Mouse (Mus musculus): Measurements from ENCODE around the gene Trim42. TPM values are rescaled to one million over a fixed set of nuclear protein-coding genes. Genes with fewer than 3 reads are reported as not detected.

The Trim42 gene
- not detected for total RNA-seq (2021)
- long read RNA-seq, experiment 1: 0 reads
- long read RNA-seq, experiment 2: 0 reads

DNA sequence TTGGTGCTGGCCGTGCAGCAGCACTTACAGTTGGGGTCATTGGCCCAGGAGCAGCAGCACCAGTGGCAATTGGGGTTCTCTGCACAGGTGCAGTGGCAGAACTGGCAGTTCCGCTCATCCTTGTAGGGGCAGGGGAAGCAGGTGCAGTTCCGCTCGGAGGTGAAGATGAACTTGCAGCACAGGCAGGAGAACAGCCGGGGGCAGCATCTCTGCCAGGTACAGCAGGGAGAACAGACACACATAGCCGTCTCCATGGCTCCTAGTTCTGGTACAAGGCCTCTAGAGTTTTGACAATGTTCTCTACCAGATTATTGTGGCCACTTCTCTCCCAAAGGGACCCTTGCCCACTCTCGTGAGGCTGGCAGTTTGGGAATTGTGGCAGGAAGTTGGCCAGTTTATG is at the start of gene Trim42:
Trim42 (minus strand) TSS at position 368 of the 400 bp plus-strand sequence.
- intact Hi-C loops (cut with DNase I; ENCODE audit: low total_unique reads): no loop called here
- DNase-seq: no peak

DNA sequence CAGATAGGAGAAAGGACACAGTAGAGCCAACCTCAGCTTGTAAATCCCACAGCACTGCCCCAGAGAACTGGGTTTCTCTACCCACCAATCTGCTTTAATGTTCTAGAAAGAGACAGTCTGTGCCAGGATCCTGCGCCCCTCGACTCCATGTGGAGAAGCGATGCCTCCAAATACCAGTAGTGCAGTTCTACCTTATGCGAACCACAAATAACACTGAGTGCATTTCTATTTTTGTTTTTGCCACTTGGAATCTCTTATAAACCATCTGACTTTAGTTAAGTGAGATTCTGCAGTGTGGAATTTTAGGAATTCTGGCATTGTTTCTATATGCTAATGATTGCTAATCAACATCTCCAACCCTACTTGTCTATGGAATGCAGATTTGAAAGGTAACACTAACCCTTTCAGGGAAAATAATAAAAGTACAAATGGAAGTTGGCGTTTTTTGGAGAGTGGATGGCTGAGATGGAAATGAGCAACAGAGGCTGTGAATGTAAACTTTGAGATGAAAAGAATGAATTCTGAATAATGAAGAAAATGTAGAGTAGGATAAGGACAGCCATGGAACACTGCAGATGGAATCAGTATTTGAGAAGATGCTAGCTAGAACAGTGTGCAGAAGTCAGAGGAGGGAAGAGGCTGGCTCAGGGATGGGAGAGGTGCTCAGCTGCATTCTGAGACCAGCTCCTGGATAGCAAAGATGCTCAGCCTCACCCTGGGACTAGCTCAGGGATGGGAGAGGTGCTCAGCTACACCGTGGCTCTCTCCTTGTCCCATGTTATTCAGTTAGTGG is 45.3 kb upstream of the Trim42 start:
- intact Hi-C loops (cut with DNase I; ENCODE audit: low total_unique reads): no loop called here
- DNase-seq: no peak

DNA sequence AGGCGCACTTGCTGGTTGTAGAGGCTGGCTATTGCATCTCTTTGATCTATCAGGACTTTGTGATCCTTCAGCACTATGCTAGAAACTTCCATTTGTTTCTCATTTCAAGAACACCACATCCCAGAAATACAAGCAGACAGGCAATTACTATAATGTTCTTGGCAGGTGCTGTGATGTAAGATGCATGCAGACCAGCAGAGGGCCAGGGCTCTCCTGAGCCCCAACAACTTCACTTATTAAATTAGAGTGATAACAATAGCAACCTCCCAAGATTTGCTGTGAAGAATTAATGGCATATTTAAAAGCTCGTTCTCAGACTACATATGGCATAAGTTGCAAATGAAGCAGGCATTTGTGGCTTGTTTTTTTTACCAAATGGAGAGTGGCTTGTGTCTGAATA is 38.4 kb upstream of the Trim42 start:
- no peak for DNase-seq

DNA sequence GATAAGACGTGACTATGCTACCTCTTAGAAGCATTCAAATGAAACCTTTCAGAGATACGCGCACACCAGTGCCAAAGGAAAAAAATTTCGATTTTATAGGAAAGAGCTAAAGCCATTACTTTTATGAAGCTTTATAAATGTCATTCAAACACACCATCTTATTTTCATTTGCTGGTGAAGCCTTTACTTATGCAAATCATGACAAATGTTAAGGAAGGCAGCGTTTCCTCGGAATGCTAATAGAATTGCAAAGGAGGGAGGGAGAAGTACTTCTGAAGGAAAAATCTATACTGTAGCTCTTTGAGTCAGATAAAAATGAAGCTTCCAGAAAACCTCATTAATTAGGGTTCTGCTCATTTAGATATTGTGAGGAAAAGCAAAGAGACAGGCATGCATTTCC is 13.3 kb downstream of the Trim42 start:
- intact Hi-C loops (cut with DNase I; ENCODE audit: low total_unique reads): no loop called here
- no peak for DNase-seq

More for the DNA sequence above, 38.4 kb upstream of the Trim42 start:
- intact Hi-C loops (cut with DNase I; ENCODE audit: low total_unique reads): no loop called here

DNA sequence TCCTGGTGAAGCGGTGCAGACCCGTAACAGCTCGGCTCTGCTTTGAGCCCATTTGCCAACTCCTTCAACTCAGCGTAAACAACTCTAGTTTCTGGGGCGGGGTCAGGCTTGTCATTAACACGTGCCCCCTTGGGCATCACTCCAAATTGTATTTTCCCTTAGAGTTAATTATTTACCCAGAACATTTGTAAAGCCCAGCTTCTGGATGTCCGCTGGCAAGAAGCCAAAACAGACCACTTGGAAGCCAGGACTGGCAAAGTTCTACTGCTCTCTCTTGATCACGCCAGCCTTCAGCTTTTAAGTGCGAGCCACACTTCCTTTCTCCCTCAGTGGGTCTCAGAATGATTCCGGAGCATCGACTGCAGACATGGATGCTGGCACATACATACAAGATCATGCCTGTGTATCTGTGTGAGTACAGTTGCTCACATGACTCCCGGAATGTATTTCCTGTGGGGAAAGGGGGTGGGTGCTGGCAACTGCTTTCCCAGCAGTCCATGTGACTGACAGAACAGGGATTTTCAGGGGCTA is 24.9 kb downstream of the Trim42 start:
- intact Hi-C loops (cut with DNase I; ENCODE audit: low total_unique reads): no loop called here
- no peak for DNase-seq

DNA sequence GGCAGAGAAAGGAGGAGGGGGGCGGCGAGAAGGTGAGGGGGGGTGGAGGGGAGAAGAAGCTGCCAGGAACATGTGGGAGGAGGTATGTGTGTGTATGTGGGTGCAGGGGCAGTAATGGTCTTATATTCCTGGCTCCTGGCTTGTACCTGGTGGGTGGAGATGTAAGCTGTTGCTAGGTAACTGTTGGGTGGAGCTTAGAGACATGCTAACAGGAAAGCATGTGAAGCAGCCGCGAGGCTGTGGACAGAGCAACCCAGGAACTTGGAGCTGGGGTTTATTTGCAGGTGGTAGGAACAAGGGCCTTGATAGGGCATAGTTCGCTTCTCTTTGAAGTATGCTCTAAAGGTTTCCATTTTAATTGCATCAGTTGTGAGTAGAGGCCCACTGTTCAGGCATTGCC is 28.0 kb downstream of the Trim42 start:
- DNase-seq: no peak
- intact Hi-C loops (cut with DNase I; ENCODE audit: low total_unique reads): no loop called here

DNA sequence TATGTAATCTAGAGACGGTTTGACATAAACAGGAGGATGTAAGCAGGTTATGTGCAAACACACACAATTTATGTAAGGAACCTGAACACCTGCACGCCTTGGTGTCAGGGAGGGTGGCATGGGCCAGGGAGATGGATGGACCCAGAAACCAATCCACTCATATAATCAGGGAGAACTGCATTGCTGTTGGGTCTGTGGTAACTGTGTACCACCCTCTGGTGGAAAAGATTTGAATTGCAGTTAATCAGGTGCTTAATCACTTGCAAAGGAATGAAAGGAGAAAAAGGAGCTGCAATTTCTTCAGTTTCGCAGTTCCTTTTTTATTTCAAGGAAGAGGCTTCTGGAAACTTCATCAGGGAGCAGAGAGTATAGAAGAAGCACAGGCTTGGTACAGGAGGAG is 46.9 kb downstream of the Trim42 start:
- no peak for DNase-seq
- intact Hi-C loops (cut with DNase I; ENCODE audit: low total_unique reads): no loop called here

DNA sequence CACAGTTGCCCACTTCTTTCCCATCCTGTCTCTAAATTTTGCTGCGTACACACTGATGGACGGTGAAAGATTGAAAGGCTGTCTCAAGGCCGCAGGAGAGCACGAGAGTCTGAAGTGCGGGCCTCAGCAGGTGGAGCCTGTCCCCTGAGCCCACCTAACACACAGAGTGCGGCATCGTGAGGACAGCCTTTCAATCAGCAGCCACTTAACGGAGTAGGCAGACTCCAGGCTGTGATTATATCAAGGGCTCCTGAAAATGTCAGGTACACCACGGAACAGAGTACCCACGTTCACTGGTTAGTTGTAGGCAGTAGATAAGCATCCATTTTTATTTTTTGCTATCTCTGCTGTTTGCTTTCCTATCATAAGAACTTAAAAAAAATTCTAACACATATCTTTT is 47.6 kb downstream of the Trim42 start:
- intact Hi-C loops (cut with DNase I; ENCODE audit: low total_unique reads): no loop called here
- DNase-seq: no peak

DNA sequence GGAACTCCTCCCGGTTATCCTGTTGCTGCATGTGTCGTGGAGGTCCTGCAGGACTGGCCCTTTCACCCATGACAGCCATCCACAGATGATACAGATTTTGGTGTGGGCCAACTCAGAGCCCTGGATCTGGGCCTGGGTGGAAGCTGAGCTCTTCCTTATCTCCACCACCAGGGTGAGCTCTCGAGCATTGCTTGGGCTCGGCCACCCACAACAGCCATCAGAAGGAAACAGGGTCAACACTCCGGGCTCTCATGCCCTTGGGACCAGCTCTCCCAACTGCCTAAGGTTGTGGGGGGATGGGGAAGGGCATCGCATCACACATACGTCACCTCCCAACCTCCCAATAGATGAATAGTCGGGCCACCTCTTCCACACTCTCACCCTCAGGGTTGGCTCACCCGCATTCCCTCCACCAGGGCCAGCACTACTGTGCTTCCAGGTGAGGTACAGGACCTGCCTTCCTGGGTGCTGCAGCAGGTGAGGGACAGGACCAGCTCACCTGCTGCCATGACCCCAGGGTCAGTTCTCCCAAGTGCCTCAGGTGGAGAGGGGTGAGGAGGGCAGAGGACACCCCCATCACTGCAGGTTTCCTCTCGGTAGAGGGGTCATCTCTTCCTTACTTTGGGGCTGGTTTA is 54.2 kb downstream of the Trim42 start:
- intact Hi-C loops (cut with DNase I; ENCODE audit: low total_unique reads): no loop called here
- DNase-seq: no peak

DNA sequence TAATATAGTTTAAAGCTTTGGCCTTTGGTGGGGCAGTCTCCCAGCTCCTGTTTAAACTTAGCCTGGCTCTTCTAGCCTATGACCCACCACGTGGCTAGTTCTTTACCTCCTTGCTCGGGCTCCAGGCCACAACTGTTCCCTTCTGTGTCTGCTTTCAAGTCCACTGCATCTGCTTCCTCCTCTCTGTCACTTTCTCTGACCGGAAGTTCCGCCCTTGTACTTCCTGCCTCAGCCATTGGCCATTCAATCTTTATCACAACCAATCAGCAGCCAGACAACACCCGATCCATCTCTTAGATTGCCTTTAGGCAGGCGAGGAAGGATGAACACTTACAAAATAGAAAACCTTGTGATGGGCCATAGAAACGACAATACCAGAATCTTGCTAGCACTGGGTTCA is 58.1 kb downstream of the Trim42 start:
- intact Hi-C loops (cut with DNase I; ENCODE audit: low total_unique reads): no loop called here
- no peak for DNase-seq

DNA sequence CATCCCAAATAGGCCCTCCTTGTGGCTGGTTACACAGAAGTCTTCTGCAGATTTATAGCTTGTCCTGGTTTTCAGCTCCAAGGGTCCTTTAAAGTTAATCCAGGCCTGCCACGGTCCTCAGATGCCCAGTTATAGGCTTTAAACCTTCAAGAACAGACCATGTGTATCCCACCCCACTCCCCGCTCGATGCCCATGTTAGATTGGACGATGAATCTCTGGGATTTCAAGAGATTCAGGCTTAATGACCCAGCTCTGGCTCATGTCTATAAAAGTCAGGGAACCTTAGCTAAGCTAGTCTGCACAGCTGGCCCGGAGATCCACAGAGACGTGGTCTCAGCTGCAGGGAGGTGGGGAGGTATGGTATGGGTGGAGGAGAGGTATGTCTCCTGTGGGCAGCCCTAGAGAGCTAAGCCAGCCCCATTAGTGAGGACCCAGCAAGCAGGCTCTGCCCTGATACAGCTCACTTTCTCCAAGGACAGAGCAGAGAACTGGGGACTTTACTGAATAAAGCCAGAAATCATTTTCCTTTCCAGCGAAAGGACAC is 60.2 kb downstream of the Trim42 start:
- DNase-seq: no peak
- intact Hi-C loops (cut with DNase I; ENCODE audit: low total_unique reads): no loop called here

DNA sequence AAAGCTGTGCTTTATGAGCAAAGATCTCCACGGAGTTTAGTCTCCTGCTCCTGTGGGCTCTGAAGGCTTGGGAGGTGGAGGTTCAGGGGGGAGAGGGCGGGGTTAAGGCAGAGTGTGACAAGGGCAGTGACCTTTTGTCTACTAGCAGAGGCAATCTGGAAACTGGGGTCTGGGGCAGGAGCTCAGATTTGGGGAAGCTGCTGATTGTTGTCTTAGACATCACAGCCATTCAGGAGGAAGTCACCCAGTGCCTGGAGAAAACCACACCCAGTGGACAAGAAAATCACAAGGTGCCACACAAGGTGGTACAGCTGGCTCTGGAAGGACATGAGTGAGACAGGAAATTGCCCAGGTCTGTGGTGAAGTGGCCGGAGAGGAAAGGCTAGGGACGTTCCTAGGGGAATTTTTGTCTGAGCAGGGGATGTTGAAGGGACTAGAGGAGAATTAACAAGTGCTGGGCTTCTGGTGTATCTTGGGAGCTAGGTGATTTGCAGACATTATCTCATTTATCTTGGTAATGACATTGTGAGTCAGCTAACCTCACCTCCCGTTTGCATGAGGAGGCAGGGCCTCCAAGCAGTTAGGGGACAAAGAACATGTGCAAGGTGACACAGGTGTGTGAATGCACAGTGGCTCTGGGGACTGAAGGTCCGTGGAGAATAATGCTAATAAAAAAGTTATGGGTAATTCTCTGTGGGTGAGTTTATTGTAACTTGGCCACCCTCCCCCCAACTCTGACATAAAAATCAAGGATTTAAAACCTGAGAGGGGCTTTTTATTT is 61.9 kb downstream of the Trim42 start:
- intact Hi-C loops (cut with DNase I; ENCODE audit: low total_unique reads): no loop called here
- no peak for DNase-seq
